Mouse (Mus musculus) naive thymus-derived CD4-positive, alpha-beta T cell, adult 5 months (primary cell): Measurements from ENCODE around the gene Mterf1a. TPM values are rescaled to one million over a fixed set of nuclear protein-coding genes. Genes with fewer than 3 reads are reported as not detected.

ENCODE experiments used
- polyA plus RNA-seq: library from polyadenylated mRNA; unstranded; fragments of 100-300 nt; shearing (Covaris generic); gene quantifications from one replicate; pipeline ENCODE4 v1.2.1, GENCODE M21; 2017

Gene Mterf1a
- polyA plus RNA-seq, result 8.4 TPM

DNA sequence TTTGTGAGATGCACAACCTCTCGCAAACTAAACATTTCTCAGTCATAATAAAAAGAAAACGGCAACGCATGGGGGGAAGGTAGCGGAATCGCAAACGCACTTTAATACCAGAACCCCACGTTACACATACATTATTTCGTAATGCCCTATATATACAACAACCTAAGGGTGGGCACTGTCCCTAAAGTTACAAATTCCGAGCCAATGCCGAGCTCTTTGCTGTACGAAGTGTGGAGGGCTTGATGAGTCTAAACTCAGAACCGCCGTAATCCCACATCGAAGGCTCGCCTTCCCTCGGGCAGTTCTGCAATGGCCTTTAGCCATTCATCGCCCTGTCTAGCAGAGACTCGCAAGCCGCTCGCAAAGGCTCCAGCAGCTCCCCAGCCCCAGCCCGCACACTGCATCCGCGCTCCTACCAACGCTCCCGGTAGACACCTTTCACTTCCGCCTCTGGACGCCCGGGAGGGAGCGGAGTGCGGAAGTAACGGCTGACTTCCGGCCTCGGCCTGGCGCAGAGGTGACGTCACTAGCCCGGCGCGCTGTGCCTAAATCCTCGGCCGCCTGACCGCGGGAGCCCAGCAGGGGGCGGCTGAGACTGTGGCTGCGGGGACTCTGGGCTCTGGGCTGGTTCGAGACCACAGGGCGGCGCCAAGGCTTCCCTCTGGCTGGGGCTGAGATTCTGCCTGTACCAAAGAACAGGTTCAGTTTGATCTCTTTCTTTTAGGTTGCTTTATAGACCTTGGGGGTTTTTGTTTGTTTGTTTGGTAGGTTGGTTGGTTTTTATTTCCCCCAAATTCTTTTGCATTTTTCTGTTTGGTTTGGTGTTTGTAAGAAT, at the start of gene Mterf1a:
TSS of gene Mterf1a (minus strand) at position 475 of the 835 bp plus-strand sequence.

DNA sequence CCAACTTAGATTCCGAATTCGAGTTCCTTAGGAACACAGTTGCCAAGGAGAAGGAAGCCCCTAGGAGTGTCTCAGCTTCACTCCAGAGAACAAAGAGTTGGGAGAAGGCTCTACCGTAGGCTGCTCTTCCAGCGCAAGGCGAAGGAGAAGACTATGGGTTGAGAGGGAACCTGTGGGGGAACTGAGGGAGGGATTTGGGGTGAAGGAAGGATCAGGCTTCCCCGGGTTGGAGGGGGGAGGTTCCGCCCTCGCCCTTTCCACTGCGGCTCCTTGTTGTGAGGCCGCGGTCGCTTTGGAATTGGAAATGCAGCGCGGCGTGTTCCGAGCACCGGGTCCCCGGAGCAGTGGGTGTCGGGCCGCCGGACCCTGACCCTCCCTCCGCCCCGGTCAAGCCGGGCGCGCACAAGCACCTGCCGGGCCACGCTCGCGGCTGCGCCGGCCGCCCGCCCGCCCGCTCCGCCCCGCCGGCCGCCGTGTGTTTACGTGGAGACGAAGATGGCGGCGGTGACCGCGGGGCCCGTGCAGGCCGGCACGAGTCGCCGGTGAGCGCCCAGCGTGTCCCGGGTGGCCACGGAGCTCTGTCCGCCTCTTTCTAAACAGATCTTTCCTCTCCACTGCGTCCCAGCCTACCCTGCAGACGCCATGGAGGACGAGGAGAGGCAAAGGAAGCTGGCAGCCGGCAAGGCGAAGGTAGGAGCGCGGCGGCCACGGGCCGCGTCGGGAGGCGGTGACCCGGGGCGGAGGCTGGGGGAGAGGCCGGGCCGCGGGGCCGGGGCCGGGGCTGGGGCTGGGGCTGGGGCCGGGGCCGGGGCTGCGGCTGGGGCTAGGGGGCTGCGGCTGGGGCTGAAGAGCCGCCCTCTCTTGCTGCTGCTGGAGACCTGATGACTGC, 34.3 kb upstream of the Mterf1a start, which contains the start of gene Akap9:
TSS of gene Akap9 (plus strand) at position 254 of the 889 bp plus-strand sequence.

DNA sequence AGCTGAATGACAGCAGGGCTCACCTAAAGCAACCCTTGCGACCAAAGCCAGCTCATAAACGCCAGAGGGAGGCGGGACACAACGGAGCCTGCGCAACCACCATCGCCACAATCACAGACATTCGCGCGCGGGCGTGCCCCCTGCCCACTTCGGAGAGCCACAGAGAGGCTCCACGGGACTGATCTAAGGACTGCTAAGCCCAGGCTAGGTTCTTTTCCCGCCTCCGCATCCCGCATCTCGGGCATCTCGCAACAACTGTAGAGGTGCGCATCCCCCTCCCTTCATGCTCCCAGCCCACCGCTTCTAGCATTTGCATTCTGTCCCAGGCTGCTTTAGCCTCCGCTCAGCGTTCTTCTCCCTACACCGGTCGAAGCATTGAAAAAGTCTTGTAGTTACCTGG, 48.7 kb downstream of the Mterf1a start, which contains the start of gene Lrrd1:
TSS of gene Lrrd1 (plus strand) at position 148 of the 400 bp plus-strand sequence.

Other genes with a start within 250 kb of the Mterf1a start
- gene Tmbim7, start 242.8 kb downstream of the Mterf1a start, polyA plus RNA-seq, result not detected
- 16.9 TPM for gene Gatad1, start 236.7 kb downstream of the Mterf1a start, polyA plus RNA-seq
- 51.6 TPM for gene Ankib1, start 91.0 kb downstream of the Mterf1a start, polyA plus RNA-seq
- 66.9 TPM for gene Krit1, start 90.7 kb downstream of the Mterf1a start, polyA plus RNA-seq
- not detected for gene Lrrd1, start 48.8 kb downstream of the Mterf1a start, polyA plus RNA-seq
- 154 TPM for gene Akap9, start 34.1 kb upstream of the Mterf1a start, polyA plus RNA-seq
- gene Cyp51, start 210.8 kb upstream of the Mterf1a start, polyA plus RNA-seq, result 63.8 TPM